Mouse (Mus musculus) adrenal gland (tissue): ENCODE data around the gene C2cd3.

ENCODE experiments used
- intact Hi-C: fragments of 180-260 bp; cut with DNase I; formaldehyde crosslinking; loops from one replicate; pipeline ENCODE4 v1.15.1; 2025
- long read RNA-seq, 2 experiments: library from polyadenylated mRNA; unstranded; transcript quantifications; one replicate each; pipeline ENCODE4 v2.0.0; 2020; ENCODE audit warnings: borderline replicate concordance in 1 of 2; ENCODE audit not compliant: insufficient replicate concordance in 1 of 2

C2cd3 gene
- long read RNA-seq, experiment 1, partial matches to known transcripts = 2 of 2 reads
- long read RNA-seq, experiment 1, other reads (novel, unspliced or antisense) = 0 of 2 reads
- long read RNA-seq, experiment 2, partial matches to known transcripts = 3 of 4 reads
- long read RNA-seq, experiment 2, other reads (novel, unspliced or antisense) = 1 of 4 reads

GRCm38 (mm10) chr7:100371495-100372451, at the start of gene C2cd3, which contains the start of gene Ppme1:
Gene C2cd3 (plus strand): TSS chr7:100372233.
Gene Ppme1 (minus strand): TSS chr7:100372307.
- intact Hi-C loops = no loop called here

DNA sequence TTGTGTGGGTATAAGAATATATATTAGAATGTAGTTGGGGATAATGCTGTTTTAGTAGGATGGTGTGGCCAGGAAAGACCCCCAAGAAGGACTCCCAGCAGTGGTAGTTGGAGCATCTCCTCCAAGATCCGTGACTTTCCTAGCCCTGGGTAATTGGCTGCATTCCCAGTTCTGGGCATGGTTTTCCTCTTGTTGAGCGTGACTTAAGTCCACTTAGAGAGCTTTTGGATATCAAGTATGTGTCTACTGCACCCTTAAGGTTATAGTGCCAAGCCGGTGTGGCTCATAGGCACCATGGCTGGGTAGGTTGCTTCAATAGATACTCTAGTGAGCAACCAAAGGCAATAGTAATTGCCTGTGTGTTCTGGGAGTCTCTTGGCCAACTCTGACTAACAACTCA, 48.3 kb upstream of the C2cd3 start:
- intact Hi-C loops = loop anchor here (2.0 kb wide), 1 partner anchor 43 kb away; no protein-coding TSS in a partner anchor

DNA sequence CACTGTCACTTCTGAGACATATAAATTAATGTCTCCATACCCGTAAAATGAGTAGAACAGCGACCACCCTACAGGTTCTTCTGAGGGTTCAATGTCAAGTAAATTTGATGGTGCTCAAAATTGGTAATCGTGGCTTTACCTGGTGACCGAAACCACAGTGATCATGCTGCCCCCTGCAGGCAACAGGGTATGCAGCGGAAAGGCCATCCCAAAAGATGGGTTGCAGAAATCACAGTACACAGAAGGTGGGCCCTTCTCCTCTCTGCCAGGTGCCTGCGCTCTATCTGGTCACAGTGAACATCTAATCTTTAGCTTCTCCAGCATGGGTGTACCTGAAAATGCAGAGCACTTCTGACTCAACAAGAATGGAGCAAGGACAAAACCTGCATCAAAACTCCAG, 46.6 kb upstream of the C2cd3 start:
- intact Hi-C loops = loop anchor here (2.0 kb wide), 1 partner anchor 45 kb away; no protein-coding TSS in a partner anchor

- intact Hi-C loops = no loop called here
These were observed 44.5 kb upstream of the C2cd3 start for GRCm38 (mm10) chr7:100327514-100327913.

GRCm38 (mm10) chr7:100328636-100329035, 43.4 kb upstream of the C2cd3 start:
- intact Hi-C loops = no loop called here

DNA sequence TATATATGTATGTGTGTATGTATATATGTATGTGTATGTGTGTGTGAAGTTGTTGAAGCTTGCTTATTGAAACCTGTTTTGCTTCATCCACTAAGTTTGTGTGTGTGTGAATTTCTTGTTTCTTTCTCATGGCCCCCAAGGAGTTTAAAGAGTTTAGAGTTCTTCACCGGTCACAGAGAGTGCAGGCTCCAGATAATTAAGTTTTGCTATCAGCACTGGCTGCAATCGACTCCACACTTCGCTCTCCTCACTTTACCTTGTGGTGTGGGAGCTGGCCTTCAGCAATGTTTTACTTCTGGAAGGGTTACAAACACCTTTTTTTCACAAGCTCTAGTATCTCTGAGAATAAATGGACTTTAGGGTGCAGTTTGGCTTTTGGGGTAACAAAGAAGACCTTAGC, 40.8 kb upstream of the C2cd3 start:
- intact Hi-C loops = no loop called here

DNA sequence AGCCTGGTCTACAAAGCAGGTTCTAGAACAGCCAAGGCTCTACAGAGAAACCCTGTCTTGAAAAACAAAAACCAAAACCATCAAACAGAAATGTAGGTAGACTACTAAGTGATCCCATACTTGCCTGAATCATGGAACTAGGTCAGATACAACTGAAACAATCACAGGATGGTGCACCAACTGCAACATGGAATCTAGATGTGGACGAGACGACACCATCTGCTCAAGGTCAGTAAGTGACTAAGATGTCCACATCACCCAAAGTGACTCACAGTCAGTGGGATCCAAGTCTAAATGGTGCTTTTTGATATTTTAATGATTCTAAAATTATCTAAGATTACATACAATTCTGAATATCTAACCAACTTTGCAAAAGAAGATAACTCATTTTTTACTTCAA, 36.1 kb upstream of the C2cd3 start:
- intact Hi-C loops = no loop called here

DNA sequence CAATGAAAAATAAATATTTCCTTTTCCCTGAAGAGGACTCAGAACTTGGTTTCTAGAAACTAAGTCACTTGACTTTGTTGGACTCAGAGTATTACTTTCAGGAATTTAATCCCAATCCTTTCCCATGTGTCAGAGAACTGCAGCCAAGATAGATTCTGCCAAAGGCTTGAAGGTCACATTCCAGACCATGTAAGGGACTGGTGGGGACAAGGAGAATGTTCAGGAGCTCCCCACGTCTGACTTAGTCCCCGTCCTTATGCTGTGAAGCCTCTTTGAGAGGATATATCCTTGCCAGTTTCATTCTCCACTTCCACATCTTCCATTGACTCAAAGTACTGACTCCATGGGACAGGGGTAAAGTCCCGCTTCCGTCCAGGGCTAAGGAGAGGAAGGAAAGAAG, 17.0 kb upstream of the C2cd3 start:
- intact Hi-C loops = no loop called here

- intact Hi-C loops = no loop called here
These were observed 15.7 kb upstream of the C2cd3 start for GRCm38 (mm10) chr7:100356324-100356723.

DNA sequence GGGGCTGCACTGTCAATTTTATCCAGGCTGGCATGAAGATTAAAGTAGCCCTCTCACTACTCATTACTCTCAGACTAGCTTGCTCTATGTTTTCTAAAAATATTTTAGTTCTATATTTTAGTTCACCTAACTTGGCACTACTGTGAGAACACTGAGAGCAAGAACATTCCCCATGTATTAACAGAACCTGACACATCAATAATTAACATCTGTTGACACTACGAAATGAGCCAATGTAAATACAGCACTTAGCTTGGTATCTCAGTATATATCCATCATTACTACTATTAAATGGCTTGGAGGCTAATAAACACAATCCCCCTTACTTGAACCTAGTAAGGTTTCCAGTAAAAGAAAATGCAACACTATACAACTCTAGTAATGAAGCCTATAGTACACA, 15.3 kb upstream of the C2cd3 start:
- intact Hi-C loops = no loop called here

DNA sequence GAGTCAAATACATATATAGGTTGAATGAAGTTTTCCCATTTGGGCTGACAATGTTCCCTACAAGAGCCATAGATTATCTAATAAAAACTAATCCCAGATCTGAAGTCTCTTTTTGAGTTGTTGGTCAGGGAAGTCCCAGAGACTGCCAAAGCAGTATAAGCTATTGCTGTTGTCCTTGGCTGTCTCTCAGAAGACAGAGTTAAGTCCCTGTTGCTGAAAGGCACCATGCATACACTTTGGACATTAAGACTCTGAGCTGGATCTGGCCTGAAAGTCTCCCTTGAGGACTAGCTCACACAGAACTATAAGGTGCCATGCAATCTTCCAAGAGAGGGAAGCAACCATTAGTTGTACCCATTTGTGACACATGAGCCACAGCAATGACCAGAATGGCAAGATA, 14.2 kb upstream of the C2cd3 start:
- intact Hi-C loops = no loop called here

DNA sequence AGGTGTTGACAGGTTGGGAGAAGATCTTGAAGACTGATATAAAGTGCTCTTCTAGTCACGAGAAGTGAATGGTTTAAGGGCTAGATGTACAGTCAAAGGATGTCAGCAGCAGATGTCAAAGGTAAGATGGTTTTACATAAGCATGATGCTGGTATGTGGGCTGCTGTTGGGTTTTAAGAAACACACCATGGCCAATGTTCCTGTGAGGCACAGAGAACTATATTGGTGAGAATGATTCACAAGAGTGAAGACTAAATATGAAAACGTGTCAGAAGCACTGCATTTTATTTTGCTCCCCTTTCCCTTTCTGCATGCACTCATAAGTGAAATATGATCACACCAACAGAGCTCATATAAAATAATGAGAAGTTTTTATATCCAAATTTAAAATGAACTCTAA, 8.9 kb upstream of the C2cd3 start:
- intact Hi-C loops = no loop called here

- intact Hi-C loops = no loop called here
These were observed 7.1 kb upstream of the C2cd3 start for GRCm38 (mm10) chr7:100364888-100365287.

DNA sequence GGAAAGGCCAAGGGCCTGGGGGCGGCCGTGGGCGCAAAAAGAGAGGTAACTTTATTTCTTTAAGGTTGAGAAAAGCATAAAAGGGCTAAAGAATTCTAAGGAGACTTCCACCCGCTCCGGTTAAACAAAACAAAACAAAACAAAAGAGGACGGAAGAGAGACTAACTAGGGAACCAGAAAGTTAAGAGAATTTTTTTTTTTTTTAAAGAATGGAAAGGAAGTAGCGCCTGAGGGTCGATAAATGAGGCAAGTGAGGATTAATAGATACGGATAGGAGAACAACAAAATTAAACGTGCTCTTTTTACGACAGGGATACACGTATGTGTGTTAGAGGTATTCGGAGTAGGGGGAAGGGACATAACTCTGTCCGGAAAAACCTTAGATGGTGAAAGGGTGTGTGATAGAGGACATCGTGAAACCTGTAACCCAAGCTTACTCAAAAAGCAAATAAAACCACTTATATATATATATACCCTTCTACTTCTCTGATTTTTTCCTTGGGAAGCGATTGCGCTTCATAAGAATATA, 483 bp downstream of the C2cd3 start:
- intact Hi-C loops = no loop called here

- intact Hi-C loops = no loop called here
These were observed 6.2 kb downstream of the C2cd3 start for GRCm38 (mm10) chr7:100378257-100378656.

DNA sequence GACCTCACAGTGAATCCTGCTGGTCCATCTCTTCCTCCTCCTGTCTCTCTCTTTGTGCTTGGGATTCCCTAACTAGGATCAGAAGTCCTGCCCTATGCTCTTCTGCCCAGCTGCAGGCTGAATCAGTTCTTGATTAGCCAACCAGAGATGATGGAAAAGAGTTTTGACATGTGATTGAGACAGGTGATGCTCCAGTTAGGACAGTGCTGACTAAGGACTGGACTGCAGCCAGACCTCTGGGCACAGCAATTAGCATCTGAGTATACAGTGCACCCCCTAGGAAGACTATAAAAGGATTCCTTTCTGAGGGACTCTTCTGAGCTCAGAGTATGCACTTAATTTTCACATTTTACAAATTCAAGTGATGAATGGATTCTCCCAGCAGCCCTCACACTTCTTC, 9.1 kb downstream of the C2cd3 start:
- intact Hi-C loops = no loop called here

DNA sequence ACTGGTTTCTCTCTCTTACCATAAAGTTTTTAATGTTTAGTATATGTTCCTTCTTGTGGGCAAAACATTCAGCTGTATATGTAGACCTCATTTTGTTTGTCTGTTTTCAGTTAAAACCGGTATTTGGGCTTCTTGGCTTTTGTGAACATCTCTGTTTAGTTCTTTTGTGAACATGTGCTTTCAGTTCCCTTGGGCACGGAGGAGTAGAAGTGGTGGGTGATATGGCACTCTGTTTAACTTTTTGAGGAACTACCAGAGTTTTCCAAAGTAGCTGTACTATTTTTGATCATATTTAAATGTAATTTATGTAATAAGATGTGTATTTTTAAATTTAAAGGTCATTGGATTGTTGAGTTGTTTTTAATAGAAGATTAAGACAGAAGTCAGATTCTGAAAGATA, 11.2 kb downstream of the C2cd3 start:
- intact Hi-C loops = no loop called here

DNA sequence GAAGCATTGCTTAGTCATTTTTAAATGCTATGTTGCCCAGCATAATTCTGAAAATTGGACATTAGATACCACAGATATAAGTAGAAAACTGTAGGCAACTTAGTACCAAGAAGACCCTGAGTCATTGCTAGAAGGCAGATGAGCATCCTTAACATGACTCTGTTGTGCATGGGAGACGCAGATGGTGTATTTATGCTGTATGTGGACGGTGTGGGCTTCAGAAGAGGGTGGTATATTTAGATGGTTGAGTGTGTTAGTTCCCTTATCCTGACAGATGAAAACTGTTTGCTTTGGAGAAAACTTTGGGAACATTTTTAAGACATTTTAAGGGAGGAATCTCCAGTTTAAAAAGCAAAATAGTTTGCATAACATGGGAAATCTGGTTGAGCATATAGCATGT, 16.1 kb downstream of the C2cd3 start:
- intact Hi-C loops = no loop called here

GRCm38 (mm10) chr7:100390166-100390565, 18.1 kb downstream of the C2cd3 start:
- intact Hi-C loops = no loop called here

- intact Hi-C loops = no loop called here
These were observed 20.2 kb downstream of the C2cd3 start for GRCm38 (mm10) chr7:100392265-100392664.

GRCm38 (mm10) chr7:100399231-100399913, 27.3 kb downstream of the C2cd3 start:
- intact Hi-C loops = no loop called here
